Mouse (Mus musculus) myocyte (in vitro differentiated cells): ENCODE data around the gene Irgm1. TPM values are rescaled to one million over a fixed set of nuclear protein-coding genes. Genes with fewer than 3 reads are reported as not detected.
"Not testable (repeated sequence)": the region's sequence is repeated elsewhere in the genome, so short reads cannot be mapped to it uniquely, and the experiment has no call there.

Experiments
- H3K27me3 ChIP-seq: one replicate; pipeline ENCODE4 v1.6.1; 2011; ENCODE audit not compliant: control insufficient read depth, insufficient read depth, insufficient read length
- H3K36me3 ChIP-seq: one replicate; pipeline ENCODE4 v1.6.1; 2011; ENCODE audit not compliant: control insufficient read depth, insufficient read depth
- H3K4me2 ChIP-seq: one replicate; pipeline ENCODE4 v1.6.1; 2011; ENCODE audit warnings: low read depth, control low read depth
- H3K4me3 ChIP-seq: one replicate; pipeline ENCODE4 v1.5.1; 2011; ENCODE audit warnings: mild to moderate bottlenecking, control low read depth, moderate library complexity
- H3K79me2 ChIP-seq: one replicate; pipeline ENCODE4 v1.6.1; 2011; ENCODE audit not compliant: control insufficient read depth, insufficient read depth
- H3ac ChIP-seq: one replicate; pipeline ENCODE4 v1.6.1; 2011; ENCODE audit not compliant: control insufficient read depth, insufficient read length
- CEBPB ChIP-seq: IDR thresholded peaks from 2 replicates; pipeline ENCODE4 v1.6.1; 2011; ENCODE audit warnings: mild to moderate bottlenecking, moderate library complexity; ENCODE audit not compliant: poor library complexity, insufficient read depth, severe bottlenecking
- E2F4 ChIP-seq: IDR thresholded peaks from one replicate; pipeline ENCODE4 v1.6.1; 2011; ENCODE audit warnings: mild to moderate bottlenecking, control low read depth, moderate library complexity; ENCODE audit not compliant: insufficient read depth
- MAX ChIP-seq: IDR thresholded peaks from one replicate; pipeline ENCODE4 v1.6.1; 2011; ENCODE audit warnings: low read depth, mild to moderate bottlenecking, control low read depth
- MYOD1 ChIP-seq, 3 experiments: IDR thresholded peaks; one replicate each; pipeline ENCODE4 v1.6.1; 2011; ENCODE audit warnings: control low read depth in 2 of 3, low read depth in 2 of 3, mild to moderate bottlenecking in 2 of 3, moderate library complexity in 1 of 3; ENCODE audit not compliant: insufficient read length in 2 of 3, control insufficient read depth in 1 of 3
- MYOG ChIP-seq, 3 experiments: IDR thresholded peaks; one replicate each; pipeline ENCODE4 v1.6.1; 2011; ENCODE audit warnings: control low read depth in 2 of 3, low read depth in 2 of 3, mild to moderate bottlenecking in 2 of 3; ENCODE audit not compliant: insufficient read length in 2 of 3, control insufficient read depth in 1 of 3, insufficient read depth in 1 of 3
- POLR2A ChIP-seq: IDR thresholded peaks from one replicate; pipeline ENCODE4 v1.6.1; 2011; ENCODE audit warnings: low read depth, mild to moderate bottlenecking, control low read depth, moderate library complexity; ENCODE audit not compliant: insufficient read length
- POLR2AphosphoS2 ChIP-seq: IDR thresholded peaks from one replicate; pipeline ENCODE4 v1.6.1; 2011; ENCODE audit warnings: low read depth, control low read depth; ENCODE audit not compliant: insufficient read length
- REST ChIP-seq: IDR thresholded peaks from one replicate; pipeline ENCODE4 v1.6.1; 2011; ENCODE audit warnings: mild to moderate bottlenecking, control low read depth, moderate library complexity; ENCODE audit not compliant: insufficient read depth, insufficient read length
- SRF ChIP-seq: IDR thresholded peaks from one replicate; pipeline ENCODE4 v1.6.1; 2011; ENCODE audit warnings: low read depth; ENCODE audit not compliant: control insufficient read depth, insufficient read length
- TCF12 ChIP-seq: IDR thresholded peaks from one replicate; pipeline ENCODE4 v1.6.1; 2011; ENCODE audit warnings: mild to moderate bottlenecking, control low read depth; ENCODE audit not compliant: poor library complexity, insufficient read depth, severe bottlenecking
- TCF3 ChIP-seq: IDR thresholded peaks from one replicate; pipeline ENCODE4 v1.6.1; 2011; ENCODE audit warnings: low read depth, control low read depth; ENCODE audit not compliant: insufficient read length
- USF1 ChIP-seq: IDR thresholded peaks from one replicate; pipeline ENCODE4 v1.6.1; 2011; ENCODE audit warnings: low read depth, mild to moderate bottlenecking, control low read depth, moderate library complexity
- polyA plus RNA-seq: library from polyadenylated mRNA; unstranded; fragments of >200 nt; fragmentation: generic; extraction: Trizol; gene quantifications from one replicate; pipeline ENCODE4 v1.2.1, GENCODE M21; 2012; ENCODE audit warnings: missing spikeins

Gene Irgm1
- polyA plus RNA-seq = 6.9 TPM

- Histone ChIP-seq H3K36me3 (peaks cover 4% of the 10 kb centered on the region), H3ac (peak within 1 kb of the TSS; percentile 1), H3K79me2 (peaks cover 21% of the 10 kb centered on the region), H3K4me3 (peak within 1 kb of the TSS; percentile 72), H3K27me3 (no peaks in the 10 kb centered on the region), H3K4me2 (peak within 1 kb of the TSS; percentile 98)
- TF ChIP-seq E2F4 (no peak), POLR2A (no peak), SRF (no peak), CEBPB (no peak), MYOG (IDR thresholded peaks at IDR 0.05; ENCODE audit: control insufficient read depth in 1 of 3, insufficient read depth in 1 of 3, insufficient read length in 2 of 3, low read depth in 2 of 3) (no peak), POLR2AphosphoS2 (peak; percentile 18), TCF12 (no peak), TCF3 (no peak)
These were observed at the start of gene Irgm1 for GRCm38 (mm10) chr11:48871201-48871772. TSS of gene Irgm1 (minus strand) at chr11:48871683.

- no peak overlapping the region for H3K4me3 ChIP-seq
- no peaks in the 10 kb centered on the region for H3K27me3 ChIP-seq
- no peak for TF ChIP-seq MYOD1 (IDR thresholded peaks at IDR 0.05; ENCODE audit: control insufficient read depth in 1 of 3, insufficient read length in 2 of 3, low read depth in 2 of 3)
- TF ChIP-seq SRF = no peak
- TF ChIP-seq CEBPB = no peak
- TF ChIP-seq USF1 = no peak
- no peak for TF ChIP-seq POLR2A
- no peak for TF ChIP-seq TCF3
- TF ChIP-seq REST = no peak
- TF ChIP-seq E2F4 = no peak
- TF ChIP-seq MAX = no peak
- TF ChIP-seq POLR2AphosphoS2 = no peak
- TF ChIP-seq TCF12 = no peak
- TF ChIP-seq MYOG (IDR thresholded peaks at IDR 0.05; ENCODE audit: control insufficient read depth in 1 of 3, insufficient read depth in 1 of 3, insufficient read length in 2 of 3, low read depth in 2 of 3) = no peak
- peak overlapping the region; percentile 59 for H3K4me2 ChIP-seq
- no peak overlapping the region for H3ac ChIP-seq
- H3K79me2 ChIP-seq = no peaks in the 10 kb centered on the region
- H3K36me3 ChIP-seq = no peaks in the 10 kb centered on the region
These were observed 46.9 kb upstream of the Irgm1 start for GRCm38 (mm10) chr11:48918380-48918779.

- Histone ChIP-seq H3K4me3 (no peak overlapping the region), H3ac (no peak overlapping the region), H3K79me2 (no peaks in the 10 kb centered on the region), H3K36me3 (no peaks in the 10 kb centered on the region), H3K4me2 (no peak overlapping the region), H3K27me3 (no peaks in the 10 kb centered on the region)
- TF ChIP-seq USF1 = no peak
These were observed 42.1 kb upstream of the Irgm1 start for GRCm38 (mm10) chr11:48913611-48914010.

- Histone ChIP-seq H3K4me2 (no peak overlapping the region), H3K27me3 (no peaks in the 10 kb centered on the region), H3K36me3 (no peaks in the 10 kb centered on the region), H3K4me3 (no peak overlapping the region), H3K79me2 (no peaks in the 10 kb centered on the region), H3ac (no peak overlapping the region)
- TF ChIP-seq E2F4 (no peak), TCF3 (no peak), TCF12 (no peak), USF1 (no peak), POLR2AphosphoS2 (no peak), MYOD1 (IDR thresholded peaks at IDR 0.05; ENCODE audit: control insufficient read depth in 1 of 3, insufficient read length in 2 of 3, low read depth in 2 of 3) (no peak), CEBPB (no peak), MAX (no peak), REST (no peak), SRF (no peak), POLR2A (no peak), MYOG (IDR thresholded peaks at IDR 0.05; ENCODE audit: control insufficient read depth in 1 of 3, insufficient read depth in 1 of 3, insufficient read length in 2 of 3, low read depth in 2 of 3) (no peak)
These were observed 37.0 kb upstream of the Irgm1 start for GRCm38 (mm10) chr11:48908459-48908858.

- H3K4me3 ChIP-seq = no peak within 1 kb of the TSS
These were observed 30.5 kb upstream of the Irgm1 start, which contains the start of gene Gm5431 for GRCm38 (mm10) chr11:48902021-48902420. TSS of gene Gm5431 (minus strand) at chr11:48902214.

GRCm38 (mm10) chr11:48901567-48901930, 30.1 kb upstream of the Irgm1 start:
- H3K4me2 ChIP-seq, H3K79me2 ChIP-seq, H3K36me3 ChIP-seq, H3K4me3 ChIP-seq, H3K27me3 ChIP-seq, H3ac ChIP-seq: not testable (repeated sequence)

More at GRCm38 (mm10) chr11:48902021-48902420, 30.5 kb upstream of the Irgm1 start, which contains the start of gene Gm5431:
- Histone ChIP-seq H3ac (no peak within 1 kb of the TSS), H3K79me2 (no peaks in the 10 kb centered on the region), H3K4me2 (no peak within 1 kb of the TSS), H3K36me3 (no peaks in the 10 kb centered on the region), H3K27me3 (no peaks in the 10 kb centered on the region)
- no peak for TF ChIP-seq POLR2AphosphoS2
- no peak for TF ChIP-seq MAX

GRCm38 (mm10) chr11:48900654-48901566, 29.4 kb upstream of the Irgm1 start:
- H3K4me3 ChIP-seq, H3K27me3 ChIP-seq, H3K4me2 ChIP-seq, H3K36me3 ChIP-seq, H3ac ChIP-seq, H3K79me2 ChIP-seq: not testable (repeated sequence)
